Mouse (Mus musculus): ENCODE results near the gene Aox4.

DNA sequence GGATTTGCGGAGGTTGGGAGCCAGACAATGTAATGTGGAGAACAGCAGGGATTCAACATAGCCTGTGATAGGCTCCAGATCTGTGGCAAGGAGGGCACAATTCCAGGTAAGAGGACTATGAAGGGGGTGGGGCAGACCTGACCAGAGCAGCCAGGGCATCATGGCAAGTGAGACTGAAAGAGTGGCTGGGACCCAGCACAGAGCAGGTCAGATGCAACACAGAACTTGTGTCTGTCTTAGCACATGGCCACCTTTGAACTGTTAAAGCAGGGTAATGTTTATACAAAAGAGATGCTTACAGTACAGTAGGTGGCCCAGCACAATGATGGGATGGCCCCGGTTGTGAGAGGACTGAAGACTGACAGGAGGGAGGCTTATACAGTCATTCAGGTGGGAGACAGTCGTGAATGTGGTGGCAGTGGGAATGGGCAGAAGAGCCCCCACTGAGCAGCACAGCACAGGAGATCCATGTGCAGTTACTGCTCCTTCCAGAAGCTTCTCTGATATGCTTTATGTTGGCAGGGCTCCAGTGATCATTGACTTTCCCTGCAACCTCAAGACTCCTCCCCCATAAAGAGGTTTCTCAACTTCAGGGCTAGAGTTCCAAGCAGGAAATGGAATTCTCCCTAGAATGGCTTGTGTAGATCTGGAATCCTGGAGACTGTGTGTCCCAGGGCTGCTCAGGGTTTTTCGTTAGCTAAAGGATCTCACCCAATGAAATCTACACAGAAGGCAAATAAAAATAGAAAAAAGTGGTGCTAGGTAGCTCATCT, 27.5 kb downstream of the Aox4 start:
- TF ChIP-seq E2F4 (IDR thresholded peaks at IDR 0.05; ENCODE audit: insufficient replicate concordance, low read depth, low read length) (no peak), PAX5 (IDR thresholded peaks at IDR 0.05; ENCODE audit: low read length) (no peak), MYC (IDR thresholded peaks at IDR 0.05; ENCODE audit: low read depth, low read length) (no peak), EP300 (IDR thresholded peaks at IDR 0.05; ENCODE audit: low read length) (no peak), CTCF (conservative IDR thresholded peaks at IDR 0.05 in 1 of 2, IDR thresholded peaks at IDR 0.05 in 1 of 2; ENCODE audit: low read depth in 2 of 2, low read length in 2 of 2) (no peak), CHD2 (IDR thresholded peaks at IDR 0.05; ENCODE audit: low read length) (no peak), POLR2A (IDR thresholded peaks at IDR 0.05; ENCODE audit: low read depth, low read length) (no peak), ZC3H11A (IDR thresholded peaks at IDR 0.05; ENCODE audit: low read depth, low read length) (no peak), HCFC1 (IDR thresholded peaks at IDR 0.05; ENCODE audit: low read depth, low read length) (no peak), RCOR1 (conservative IDR thresholded peaks at IDR 0.05; ENCODE audit: low read depth, low read length) (no peak), NELFE (IDR thresholded peaks at IDR 0.05; ENCODE audit: low read depth, low read length) (no peak)

All from CH12.LX (cell line).